Mouse (Mus musculus): ENCODE measurements around the gene Ak4. TPM values are rescaled to one million over a fixed set of nuclear protein-coding genes. Genes with fewer than 3 reads are reported as not detected.

The Ak4 gene
- total and polyA plus RNA-seq, 2 experiments from 2014 or later: 5.3 to 18.4 TPM

- ATAC-seq (ENCODE audit: insufficient read depth, low read depth) (no peak), DNase-seq (ENCODE audit: low spot score) (no peak)
- Histone ChIP-seq H3K4me3 (ENCODE audit: low read depth, low read length) (peak overlapping the region; percentile 41), H3K9ac (replicated peaks; ENCODE audit: low read depth, low read length) (no peak overlapping the region), H3K27me3 (ENCODE audit: control insufficient read depth, insufficient read depth, low read length) (peaks cover 12% of the 10 kb centered on the region), H3K4me2 (ENCODE audit: low read depth, low read length) (peak overlapping the region; percentile 57), H3K4me1 (ENCODE audit: control insufficient read depth, insufficient read depth) (no peaks in the 10 kb centered on the region), H3K9me3 (replicated peaks; ENCODE audit: control insufficient read depth, low read length) (no peaks in the 10 kb centered on the region), H3K36me3 (replicated peaks; ENCODE audit: control insufficient read depth, insufficient read depth, low read length) (no peaks in the 10 kb centered on the region), H3K27ac (ENCODE audit: low read depth) (no peak overlapping the region)
- WGBS: 8% methylated on average over 24 of the region's 24 CpGs
- TF ChIP-seq EP300 (IDR thresholded peaks at IDR 0.05; ENCODE audit: low read depth) (no peak), CTCF (IDR thresholded peaks at IDR 0.05; ENCODE audit: low read depth) (no peak)
These were observed 88.7 kb downstream of the Ak4 start for GRCm38 (mm10) chr4:101507571-101508422.

- WGBS: 2% methylated on average over 10 of the region's 10 CpGs
- ATAC-seq (ENCODE audit: insufficient read depth, low read depth): no peak
- H3K9ac ChIP-seq (replicated peaks; ENCODE audit: low read depth, low read length): no peak overlapping the region
These were observed 89.4 kb downstream of the Ak4 start for GRCm38 (mm10) chr4:101508431-101508830.

GRCm38 (mm10) chr4:101508851-101509577 lies 89.9 kb downstream of the Ak4 start:
- 12% methylated on average over 30 of the region's 30 CpGs for WGBS
- DNase-seq (ENCODE audit: low spot score): no peak
- Histone ChIP-seq H3K9ac (replicated peaks; ENCODE audit: low read depth, low read length) (no peak overlapping the region), H3K27me3 (ENCODE audit: control insufficient read depth, insufficient read depth, low read length) (peaks cover 12% of the 10 kb centered on the region), H3K36me3 (replicated peaks; ENCODE audit: control insufficient read depth, insufficient read depth, low read length) (no peaks in the 10 kb centered on the region), H3K9me3 (replicated peaks; ENCODE audit: control insufficient read depth, low read length) (no peaks in the 10 kb centered on the region), H3K27ac (ENCODE audit: low read depth) (no peak overlapping the region), H3K4me1 (ENCODE audit: control insufficient read depth, insufficient read depth) (no peaks in the 10 kb centered on the region), H3K4me3 (ENCODE audit: low read depth, low read length) (peak overlapping the region; percentile 41), H3K4me2 (ENCODE audit: low read depth, low read length) (peak overlapping the region; percentile 57)
- ATAC-seq (ENCODE audit: insufficient read depth, low read depth): no peak
- TF ChIP-seq EP300 (IDR thresholded peaks at IDR 0.05; ENCODE audit: low read depth): no peak
- no peak for TF ChIP-seq CTCF (IDR thresholded peaks at IDR 0.05; ENCODE audit: low read depth)

More at GRCm38 (mm10) chr4:101508431-101508830, 89.4 kb downstream of the Ak4 start:
- TF ChIP-seq EP300 (IDR thresholded peaks at IDR 0.05; ENCODE audit: low read depth) (no peak), CTCF (IDR thresholded peaks at IDR 0.05; ENCODE audit: low read depth) (no peak)
- Histone ChIP-seq H3K9me3 (replicated peaks; ENCODE audit: control insufficient read depth, low read length) (no peaks in the 10 kb centered on the region), H3K4me3 (ENCODE audit: low read depth, low read length) (peak overlapping the region; percentile 41), H3K27me3 (ENCODE audit: control insufficient read depth, insufficient read depth, low read length) (peaks cover 12% of the 10 kb centered on the region), H3K36me3 (replicated peaks; ENCODE audit: control insufficient read depth, insufficient read depth, low read length) (no peaks in the 10 kb centered on the region), H3K4me1 (ENCODE audit: control insufficient read depth, insufficient read depth) (no peaks in the 10 kb centered on the region), H3K4me2 (ENCODE audit: low read depth, low read length) (peak overlapping the region; percentile 57), H3K27ac (ENCODE audit: low read depth) (no peak overlapping the region)
- DNase-seq (ENCODE audit: low spot score): no peak

- Histone ChIP-seq H3K4me3 (ENCODE audit: low read depth, low read length) (no peak overlapping the region), H3K4me1 (ENCODE audit: control insufficient read depth, insufficient read depth) (no peaks in the 10 kb centered on the region), H3K9ac (replicated peaks; ENCODE audit: low read depth, low read length) (no peak overlapping the region), H3K36me3 (replicated peaks; ENCODE audit: control insufficient read depth, insufficient read depth, low read length) (no peaks in the 10 kb centered on the region), H3K27me3 (ENCODE audit: control insufficient read depth, insufficient read depth, low read length) (peaks cover 12% of the 10 kb centered on the region), H3K9me3 (replicated peaks; ENCODE audit: control insufficient read depth, low read length) (no peaks in the 10 kb centered on the region), H3K4me2 (ENCODE audit: low read depth, low read length) (no peak overlapping the region), H3K27ac (ENCODE audit: low read depth) (no peak overlapping the region)
- WGBS: 71% methylated on average over 8 of the region's 8 CpGs
- TF ChIP-seq EP300 (IDR thresholded peaks at IDR 0.05; ENCODE audit: low read depth): no peak
- no peak for TF ChIP-seq CTCF (IDR thresholded peaks at IDR 0.05; ENCODE audit: low read depth)
- ATAC-seq (ENCODE audit: insufficient read depth, low read depth): no peak
- DNase-seq (ENCODE audit: low spot score): no peak
These were observed 91.2 kb downstream of the Ak4 start for GRCm38 (mm10) chr4:101510111-101510903.

GRCm38 (mm10) chr4:101510904-101511210 lies 91.8 kb downstream of the Ak4 start:
- ATAC-seq (ENCODE audit: insufficient read depth, low read depth) (no peak), DNase-seq (ENCODE audit: low spot score) (no peak)
- H3K27ac ChIP-seq (ENCODE audit: low read depth): no peak overlapping the region
- no peak overlapping the region for H3K9ac ChIP-seq (replicated peaks; ENCODE audit: low read depth, low read length)
- TF ChIP-seq EP300 (IDR thresholded peaks at IDR 0.05; ENCODE audit: low read depth) (no peak), CTCF (IDR thresholded peaks at IDR 0.05; ENCODE audit: low read depth) (no peak)
- H3K4me2 ChIP-seq (ENCODE audit: low read depth, low read length): no peak overlapping the region
- H3K27me3 ChIP-seq (ENCODE audit: control insufficient read depth, insufficient read depth, low read length): peaks cover 12% of the 10 kb centered on the region
- WGBS: 73% methylated on average over 5 of the region's 5 CpGs
- no peaks in the 10 kb centered on the region for H3K36me3 ChIP-seq (replicated peaks; ENCODE audit: control insufficient read depth, insufficient read depth, low read length)
- H3K4me3 ChIP-seq (ENCODE audit: low read depth, low read length): no peak overlapping the region
- H3K9me3 ChIP-seq (replicated peaks; ENCODE audit: control insufficient read depth, low read length): no peaks in the 10 kb centered on the region
- no peaks in the 10 kb centered on the region for H3K4me1 ChIP-seq (ENCODE audit: control insufficient read depth, insufficient read depth)

Measured in heart, postnatal 0 days (tissue).